ENCODE assay signal across 8 mouse cellular contexts in genomic region chr7:45129318-45129717, GRCm38 (mm10). TPM values are rescaled to one million over a fixed set of nuclear protein-coding genes. Genes with fewer than 3 reads are reported as not detected.
DNase-seq lines count a peak whose midpoint lies in the region; ATAC-seq and TF ChIP-seq lines count a peak whose summit lies in the region.

No protein-coding gene starts in this region.

- H3K9me3 ChIP-seq in neural tube, embryonic 11.5 days (ENCODE audit: control insufficient read depth, low read length), result no peaks in the 10 kb centered on the region
- no peaks in the 10 kb centered on the region for H3K9me3 ChIP-seq in hindbrain, embryonic 16.5 days (ENCODE audit: control insufficient read depth, low read length)

- H3K27me3 ChIP-seq in neural tube, embryonic 11.5 days (ENCODE audit: control insufficient read depth, insufficient read depth, low read length), result no peaks in the 10 kb centered on the region
- H3K27me3 ChIP-seq in hindbrain, embryonic 16.5 days (replicated peaks; ENCODE audit: control insufficient read depth, insufficient read depth, low read length), result no peaks in the 10 kb centered on the region

- ATAC-seq in neural tube, embryonic 11.5 days (ENCODE audit: insufficient read depth, low FRiP score, low TSS enrichment), result no peak
- no peak for ATAC-seq in hindbrain, embryonic 16.5 days
- ATAC-seq in megakaryocyte, adult 5-6 weeks (ENCODE audit: poor library complexity, severe bottlenecking), result 0 out of 2 replicates have a peak, but pooled peaks have one; percentile 0

- peak; percentile 45 for TF ChIP-seq POLR2A in embryonic fibroblast, embryonic 13.5 days (IDR thresholded peaks at IDR 0.05; ENCODE audit: low read depth, low read length)

- H3K36me3 ChIP-seq in neural tube, embryonic 11.5 days (ENCODE audit: control insufficient read depth, insufficient read depth, low read length), result peaks cover 21% of the 10 kb centered on the region
- peaks cover 18% of the 10 kb centered on the region for H3K36me3 ChIP-seq in hindbrain, embryonic 16.5 days (ENCODE audit: control insufficient read depth, insufficient read depth, low read length)

- TF ChIP-seq CTCF in embryonic fibroblast, embryonic 13.5 days (IDR thresholded peaks at IDR 0.05; ENCODE audit: borderline replicate concordance, insufficient read depth, low read length), result no peak

- peak overlapping the region; percentile 59 for H3K4me2 ChIP-seq in neural tube, embryonic 11.5 days (ENCODE audit: low read depth)
- H3K4me2 ChIP-seq in hindbrain, embryonic 16.5 days (ENCODE audit: low read length), result peak overlapping the region; percentile 62

- H3K9ac ChIP-seq in neural tube, embryonic 11.5 days (ENCODE audit: low read length), result peak overlapping the region; percentile 77
- H3K9ac ChIP-seq in hindbrain, embryonic 16.5 days (ENCODE audit: low read depth, low read length), result peak overlapping the region; percentile 71

- peak overlapping the region; percentile 95 for H3K4me3 ChIP-seq in neural tube, embryonic 11.5 days (ENCODE audit: low read depth, low read length)
- peak overlapping the region; percentile 45 for H3K4me3 ChIP-seq in embryonic fibroblast, embryonic 13.5 days (ENCODE audit: insufficient read depth, low read length)
- peak overlapping the region; percentile 51 for H3K4me3 ChIP-seq in hindbrain, embryonic 16.5 days (ENCODE audit: low read length)

- peak overlapping the region; percentile 77 for H3K27ac ChIP-seq in neural tube, embryonic 11.5 days (ENCODE audit: low read depth, low read length)
- peak overlapping the region; percentile 95 for H3K27ac ChIP-seq in embryonic fibroblast, embryonic 13.5 days (ENCODE audit: insufficient read depth, low read length)
- peak overlapping the region; percentile 91 for H3K27ac ChIP-seq in hindbrain, embryonic 16.5 days (ENCODE audit: low read depth, low read length)

- peaks cover 19% of the 10 kb centered on the region for H3K4me1 ChIP-seq in neural tube, embryonic 11.5 days (ENCODE audit: control insufficient read depth, insufficient read depth, low read length)
- H3K4me1 ChIP-seq in embryonic fibroblast, embryonic 13.5 days (ENCODE audit: control insufficient read depth, insufficient read depth, low read length), result no peaks in the 10 kb centered on the region
- H3K4me1 ChIP-seq in hindbrain, embryonic 16.5 days (ENCODE audit: control insufficient read depth, insufficient read depth, low read depth, low read length), result peaks cover 27% of the 10 kb centered on the region

- DNase-seq in neural tube, embryonic 11.5 days (ENCODE audit: low spot score), result no peak
- DNase-seq in neural tube, embryonic 10.5 days (ENCODE audit: extremely low spot score, low spot score), result no peak
- no peak for DNase-seq in right cerebral cortex, postnatal 10 days (ENCODE audit: low spot score in 2 of 2)
- no peak for DNase-seq in urinary bladder, postnatal 4 days (ENCODE audit: low spot score in 2 of 2)
- no peak for DNase-seq in frontal cortex, postnatal 10 days (ENCODE audit: low spot score in 2 of 2)

- WGBS in neural tube, embryonic 11.5 days, result 2% methylated on average over 17 of the region's 17 CpGs
- WGBS in hindbrain, embryonic 16.5 days, result 1% methylated on average over 17 of the region's 17 CpGs

RNA-seq across cellular contexts. Expression of gene Rpl13a, which starts 0.8 kb away (rescaled TPM):
- polyA plus RNA-seq in neural tube, embryonic 11.5 days (2014; fragmentation: Nextera tagmentation; extraction: Ambion mirVana), result 1,071 and 1,190 TPM in 2 replicates
- polyA plus RNA-seq in embryonic fibroblast, embryonic 13.5 days (2011; ENCODE audit: insufficient read length, low read depth, missing spikeins), result 3,288 and 3,370 TPM in 2 replicates
- 587 and 622 TPM in 2 replicates for polyA plus RNA-seq in hindbrain, embryonic 16.5 days (2015; fragmentation: Nextera tagmentation; extraction: Ambion mirVana)
- 1,652 and 1,953 TPM in 2 replicates for total RNA-seq in megakaryocyte, adult 5-6 weeks (2015)
- total RNA-seq in megakaryocyte, adult 5-6 weeks (2017), result 2,014 and 2,240 TPM in 2 replicates

RNA-seq across cellular contexts. Expression of gene Rps11, which starts 5.1 kb away (rescaled TPM):
- 1,454 and 1,462 TPM in 2 replicates for polyA plus RNA-seq in neural tube, embryonic 11.5 days (2014; fragmentation: Nextera tagmentation; extraction: Ambion mirVana)
- polyA plus RNA-seq in embryonic fibroblast, embryonic 13.5 days (2011; ENCODE audit: insufficient read length, low read depth, missing spikeins), result 1,929 and 1,977 TPM in 2 replicates
- polyA plus RNA-seq in hindbrain, embryonic 16.5 days (2015; fragmentation: Nextera tagmentation; extraction: Ambion mirVana), result 698 and 709 TPM in 2 replicates
- total RNA-seq in megakaryocyte, adult 5-6 weeks (2015), result 2,516 and 2,663 TPM in 2 replicates
- 1,201 and 1,233 TPM in 2 replicates for total RNA-seq in megakaryocyte, adult 5-6 weeks (2017)

RNA-seq across cellular contexts. Expression of gene Gm45713, which starts 6.7 kb away (rescaled TPM):
- polyA plus RNA-seq in neural tube, embryonic 11.5 days (2014; fragmentation: Nextera tagmentation; extraction: Ambion mirVana), result 0.21 and 0.30 TPM in 2 replicates
- 1.8 TPM in 2 replicates for polyA plus RNA-seq in embryonic fibroblast, embryonic 13.5 days (2011; ENCODE audit: insufficient read length, low read depth, missing spikeins)
- polyA plus RNA-seq in hindbrain, embryonic 16.5 days (2015; fragmentation: Nextera tagmentation; extraction: Ambion mirVana), result 0.16 and 0.37 TPM in 2 replicates
- not detected in 2 replicates for total RNA-seq in megakaryocyte, adult 5-6 weeks (2015)
- total RNA-seq in megakaryocyte, adult 5-6 weeks (2017), result not detected in 2 replicates

RNA-seq across cellular contexts. Expression of gene Flt3l, which starts 6.9 kb away (rescaled TPM):
- 0.76 and 0.85 TPM in 2 replicates for polyA plus RNA-seq in neural tube, embryonic 11.5 days (2014; fragmentation: Nextera tagmentation; extraction: Ambion mirVana)
- 9.4 and 17.1 TPM in 2 replicates for polyA plus RNA-seq in embryonic fibroblast, embryonic 13.5 days (2011; ENCODE audit: insufficient read length, low read depth, missing spikeins)
- 2.0 and 2.8 TPM in 2 replicates for polyA plus RNA-seq in hindbrain, embryonic 16.5 days (2015; fragmentation: Nextera tagmentation; extraction: Ambion mirVana)
- total RNA-seq in megakaryocyte, adult 5-6 weeks (2015), result 22.7 and 29.0 TPM in 2 replicates
- 17.4 and 17.6 TPM in 2 replicates for total RNA-seq in megakaryocyte, adult 5-6 weeks (2017)

RNA-seq across cellular contexts. Expression of gene Pih1d1, which starts 24.8 kb away (rescaled TPM):
- polyA plus RNA-seq in neural tube, embryonic 11.5 days (2014; fragmentation: Nextera tagmentation; extraction: Ambion mirVana), result 98.4 and 108 TPM in 2 replicates
- polyA plus RNA-seq in embryonic fibroblast, embryonic 13.5 days (2011; ENCODE audit: insufficient read length, low read depth, missing spikeins), result 45.6 and 56.2 TPM in 2 replicates
- polyA plus RNA-seq in hindbrain, embryonic 16.5 days (2015; fragmentation: Nextera tagmentation; extraction: Ambion mirVana), result 94.5 and 97.6 TPM in 2 replicates
- total RNA-seq in megakaryocyte, adult 5-6 weeks (2015), result 131 and 132 TPM in 2 replicates
- total RNA-seq in megakaryocyte, adult 5-6 weeks (2017), result 43.9 and 51.4 TPM in 2 replicates

Comparison
In these comparisons a context has a peak if more than half of its experiments do, and no peak if none do; other contexts are left out.
1. H3K4me3 ChIP-seq: peak in every context shown above with its lines; median percentile 95 in neural tube, embryonic 11.5 days; 51 in hindbrain, embryonic 16.5 days; 45 in embryonic fibroblast, embryonic 13.5 days.